Comparison of ENCODE assay signal across 8 mouse cellular contexts in genomic region chr2:10079745-10080309, GRCm38 (mm10). TPM values are rescaled to one million over a fixed set of nuclear protein-coding genes. Genes with fewer than 3 reads are reported as not detected.
DNase-seq lines count a peak whose midpoint lies in the region; ATAC-seq and TF ChIP-seq lines count a peak whose summit lies in the region.

No protein-coding gene starts in this region.

- no peaks in the 10 kb centered on the region for H3K27me3 ChIP-seq in heart, embryonic 14.5 days (ENCODE audit: control insufficient read depth, insufficient read depth, low read length)
- H3K27me3 ChIP-seq in forebrain, embryonic 14.5 days (replicated peaks; ENCODE audit: control insufficient read depth, insufficient read depth, low read length): no peaks in the 10 kb centered on the region
- H3K27me3 ChIP-seq in liver, embryonic 14.5 days (ENCODE audit: control insufficient read depth, insufficient read depth, low read length): no peaks in the 10 kb centered on the region

- no peak for DNase-seq in heart, postnatal 36 days
- no peak for DNase-seq in ES-E14 (ENCODE audit: low read depth, low spot score)
- no peak for DNase-seq in forebrain, embryonic 14.5 days (ENCODE audit: low spot score)
- DNase-seq in liver, embryonic 14.5 days (ENCODE audit: low read depth in 3 of 3, low spot score in 3 of 3): peak in 1 of 3 experiments; percentile 39
- DNase-seq in adrenal gland, adult (ENCODE audit: inconsistent age in 2 of 2, low spot score in 1 of 2): no peak
- no peak for DNase-seq in layer of hippocampus, adult 8-10 months (ENCODE audit: low spot score in 2 of 2)
- DNase-seq in yolk sac, embryonic 10.5 days (ENCODE audit: low spot score): no peak

- peak overlapping the region; percentile 76 to 86 for H3K4me3 ChIP-seq in heart, embryonic 14.5 days (ENCODE audit: control insufficient read depth in 1 of 2, insufficient read depth in 1 of 2, low read depth in 1 of 2, low read length in 2 of 2)
- H3K4me3 ChIP-seq in ES-E14 (ENCODE audit: insufficient read depth in 1 of 2, low read depth in 1 of 2, low read length in 2 of 2, poor library complexity in 1 of 2, severe bottlenecking in 1 of 2): peak overlapping the region; percentile 81 to 92
- peak overlapping the region; percentile 95 for H3K4me3 ChIP-seq in forebrain, embryonic 14.5 days (ENCODE audit: low read depth, low read length)
- peak overlapping the region; percentile 75 to 85 for H3K4me3 ChIP-seq in liver, embryonic 14.5 days (ENCODE audit: insufficient read depth in 1 of 2, low read depth in 2 of 2, low read length in 2 of 2)

- no peak for TF ChIP-seq CTCF in liver, embryonic 14.5 days (IDR thresholded peaks at IDR 0.05; ENCODE audit: low read depth)

- ATAC-seq in heart, embryonic 14.5 days (ENCODE audit: insufficient number of reproducible peaks, insufficient read depth, low FRiP score, low read depth): peak; percentile 33; the same call in 1 of the 2 replicates
- ATAC-seq in forebrain, embryonic 14.5 days: no peak
- ATAC-seq in liver, embryonic 14.5 days (ENCODE audit: insufficient read depth): peak; percentile 40

- intact Hi-C loops in heart, postnatal 36 days (cut with DNase I): loop anchor here (2.0 kb wide), 1 partner anchor 31 kb away; the partner anchor contains the start of gene Taf3

- H3K36me3 ChIP-seq in heart, embryonic 14.5 days (ENCODE audit: control insufficient read depth, insufficient read depth, low read length): peaks cover 13% of the 10 kb centered on the region
- H3K36me3 ChIP-seq in ES-E14 (ENCODE audit: control insufficient read depth, insufficient read depth, low read length, poor library complexity, severe bottlenecking): peaks cover 5% of the 10 kb centered on the region; the same call in 1 of the 2 replicates
- H3K36me3 ChIP-seq in forebrain, embryonic 14.5 days (ENCODE audit: control insufficient read depth, insufficient read depth, low read length): no peaks in the 10 kb centered on the region; the same call in 1 of the 2 replicates
- H3K36me3 ChIP-seq in liver, embryonic 14.5 days (replicated peaks; ENCODE audit: control insufficient read depth, insufficient read depth, low read depth): no peaks in the 10 kb centered on the region; the same call in 1 of the 2 replicates

- peak overlapping the region; percentile 99 for H3K9ac ChIP-seq in heart, embryonic 14.5 days (ENCODE audit: low read length)
- peak overlapping the region; percentile 93 for H3K9ac ChIP-seq in ES-E14 (ENCODE audit: insufficient read depth, low read depth, low read length, poor library complexity, severe bottlenecking)
- peak overlapping the region; percentile 98 for H3K9ac ChIP-seq in forebrain, embryonic 14.5 days (ENCODE audit: low read length)
- peak overlapping the region; percentile 92 for H3K9ac ChIP-seq in liver, embryonic 14.5 days (replicated peaks)

- in situ Hi-C loops in ES-E14 (cut with MboI; ENCODE audit: low sequenced_read_pairs in 2 of 2, unreplicated experiment in 2 of 2): no loop called here

- H3K4me1 ChIP-seq in heart, embryonic 14.5 days (ENCODE audit: control insufficient read depth in 2 of 2, insufficient read depth in 2 of 2, low read length in 2 of 2): peaks cover 7 to 40% of the 10 kb centered on the region in 2 experiments
- H3K4me1 ChIP-seq in ES-E14 (ENCODE audit: control insufficient read depth in 2 of 2, insufficient read depth in 2 of 2, low read length in 2 of 2, poor library complexity in 1 of 2): peaks cover 5 to 22% of the 10 kb centered on the region in 2 experiments; a peak in 3 of 4 replicates
- peaks cover 18% of the 10 kb centered on the region for H3K4me1 ChIP-seq in forebrain, embryonic 14.5 days (ENCODE audit: control insufficient read depth, insufficient read depth, low read length)
- peaks cover 13 to 24% of the 10 kb centered on the region in 2 experiments for H3K4me1 ChIP-seq in liver, embryonic 14.5 days (replicated peaks; ENCODE audit: control insufficient read depth in 2 of 2, insufficient read depth in 2 of 2, low read length in 1 of 2)

- H3K4me2 ChIP-seq in heart, embryonic 14.5 days (ENCODE audit: low read length): peak overlapping the region; percentile 81
- H3K4me2 ChIP-seq in forebrain, embryonic 14.5 days (ENCODE audit: low read length): peak overlapping the region; percentile 78
- H3K4me2 ChIP-seq in liver, embryonic 14.5 days (ENCODE audit: low read depth): peak overlapping the region; percentile 87

- H3K27ac ChIP-seq in heart, embryonic 14.5 days (replicated peaks in 1 of 2; ENCODE audit: control insufficient read depth in 1 of 2, insufficient read depth in 1 of 2, low read depth in 2 of 2, low read length in 2 of 2): peak overlapping the region; percentile 93 to 95
- peak overlapping the region; percentile 61 for H3K27ac ChIP-seq in ES-E14 (ENCODE audit: insufficient read depth, low read depth, low read length, poor library complexity, severe bottlenecking)
- peak overlapping the region; percentile 88 for H3K27ac ChIP-seq in forebrain, embryonic 14.5 days (ENCODE audit: low read depth, low read length)
- H3K27ac ChIP-seq in liver, embryonic 14.5 days: peak overlapping the region; percentile 51

- under 1% methylated on average over 28 of the region's 28 CpGs for WGBS in heart, embryonic 14.5 days
- under 1% methylated on average over 28 of the region's 28 CpGs for WGBS in forebrain, embryonic 14.5 days
- WGBS in liver, embryonic 14.5 days (ENCODE audit: insufficient replicate concordance): under 1% methylated on average over 28 of the region's 28 CpGs

- H3K9me3 ChIP-seq in heart, embryonic 14.5 days (ENCODE audit: control insufficient read depth, low read length): no peaks in the 10 kb centered on the region
- H3K9me3 ChIP-seq in ES-E14 (ENCODE audit: control insufficient read depth, insufficient read depth, low read depth, low read length): no peaks in the 10 kb centered on the region
- no peaks in the 10 kb centered on the region for H3K9me3 ChIP-seq in forebrain, embryonic 14.5 days (replicated peaks; ENCODE audit: control insufficient read depth, low read length)
- H3K9me3 ChIP-seq in liver, embryonic 14.5 days (ENCODE audit: control insufficient read depth, low read length): no peaks in the 10 kb centered on the region

- TF ChIP-seq EP300 in liver, embryonic 14.5 days (IDR thresholded peaks at IDR 0.05; ENCODE audit: low read depth): no peak

TF ChIP-seq in ES-E14, 5 proteins besides CTCF, POLR2A, EP300 and RAD21:
- TF ChIP-seq ZC3H11A (IDR thresholded peaks at IDR 0.05; ENCODE audit: borderline replicate concordance, low read depth, low read length) (no peak), HCFC1 (IDR thresholded peaks at IDR 0.05; ENCODE audit: borderline replicate concordance, insufficient read depth, low read length) (no peak), CHD2 (IDR thresholded peaks at IDR 0.05; ENCODE audit: low read depth, low read length) (0 out of 2 replicates have a peak, but pooled peaks have one; percentile 23)

RNA-seq across cellular contexts. Expression of gene Atp5c1, which starts 0.5 kb away (rescaled TPM):
- polyA plus RNA-seq in heart, embryonic 14.5 days (2014; fragmentation: Nextera tagmentation; extraction: Ambion mirVana): 1,497 and 1,517 TPM in 2 replicates
- total RNA-seq in heart, postnatal 36 days (2021): 1,000 to 10,000 TPM; 1,521 to 1,571 TPM
- 285 and 386 TPM in 2 replicates for total RNA-seq in ES-E14 (2012; rRNA removed)
- 639 and 699 TPM in 2 replicates for polyA plus RNA-seq in forebrain, embryonic 14.5 days (2014; fragmentation: Nextera tagmentation; extraction: Ambion mirVana)
- 147 and 186 TPM in 2 replicates for polyA plus RNA-seq in liver, embryonic 14.5 days (2012; rRNA removed)
- polyA plus RNA-seq in liver, embryonic 14.5 days (2014; fragmentation: Nextera tagmentation; extraction: Ambion mirVana): 390 and 409 TPM in 2 replicates
- 100 to 1,000 TPM; 236 to 253 (median 249) TPM for total RNA-seq in layer of hippocampus, adult 8-10 months (2022)

RNA-seq across cellular contexts. Expression of gene Kin, which starts 0.6 kb away (rescaled TPM):
- polyA plus RNA-seq in heart, embryonic 14.5 days (2014; fragmentation: Nextera tagmentation; extraction: Ambion mirVana): 17.8 and 18.5 TPM in 2 replicates
- total RNA-seq in heart, postnatal 36 days (2021): 1 to 10 TPM; 7.6 to 9.2 TPM
- 11.4 and 18.9 TPM in 2 replicates for total RNA-seq in ES-E14 (2012; rRNA removed)
- polyA plus RNA-seq in forebrain, embryonic 14.5 days (2014; fragmentation: Nextera tagmentation; extraction: Ambion mirVana): 36.7 and 39.5 TPM in 2 replicates
- 3.8 and 8.7 TPM in 2 replicates for polyA plus RNA-seq in liver, embryonic 14.5 days (2012; rRNA removed)
- polyA plus RNA-seq in liver, embryonic 14.5 days (2014; fragmentation: Nextera tagmentation; extraction: Ambion mirVana): 14.2 and 14.6 TPM in 2 replicates
- 10 to 100 TPM; 11.4 to 14.1 (median 13.4) TPM for total RNA-seq in layer of hippocampus, adult 8-10 months (2022)

RNA-seq across cellular contexts. Expression of gene Taf3, which starts 31.4 kb away (rescaled TPM):
- polyA plus RNA-seq in heart, embryonic 14.5 days (2014; fragmentation: Nextera tagmentation; extraction: Ambion mirVana): 8.2 and 9.4 TPM in 2 replicates
- 1 to 10 TPM; 7.5 to 9.2 TPM for total RNA-seq in heart, postnatal 36 days (2021)
- total RNA-seq in ES-E14 (2012; rRNA removed): 7.2 and 7.8 TPM in 2 replicates
- polyA plus RNA-seq in forebrain, embryonic 14.5 days (2014; fragmentation: Nextera tagmentation; extraction: Ambion mirVana): 10.9 and 13.2 TPM in 2 replicates
- polyA plus RNA-seq in liver, embryonic 14.5 days (2012; rRNA removed): 3.2 and 4.7 TPM in 2 replicates
- polyA plus RNA-seq in liver, embryonic 14.5 days (2014; fragmentation: Nextera tagmentation; extraction: Ambion mirVana): 5.0 and 6.7 TPM in 2 replicates
- 10 to 100 TPM; 13.1 to 16.2 (median 14.9) TPM for total RNA-seq in layer of hippocampus, adult 8-10 months (2022)

RNA-seq across cellular contexts. Expression of gene Itih2, which starts 51.4 kb away (rescaled TPM):
- polyA plus RNA-seq in heart, embryonic 14.5 days (2014; fragmentation: Nextera tagmentation; extraction: Ambion mirVana): 0.20 and 0.28 TPM in 2 replicates
- total RNA-seq in heart, postnatal 36 days (2021): under 1 TPM; 0.22 to 0.64 TPM
- total RNA-seq in ES-E14 (2012; rRNA removed): not detected in 2 replicates
- polyA plus RNA-seq in forebrain, embryonic 14.5 days (2014; fragmentation: Nextera tagmentation; extraction: Ambion mirVana): 1.4 and 3.0 TPM in 2 replicates
- polyA plus RNA-seq in liver, embryonic 14.5 days (2012; rRNA removed): 236 and 321 TPM in 2 replicates
- 260 and 296 TPM in 2 replicates for polyA plus RNA-seq in liver, embryonic 14.5 days (2014; fragmentation: Nextera tagmentation; extraction: Ambion mirVana)
- 1 to 10 TPM; 1.6 to 2.7 (median 2.1) TPM for total RNA-seq in layer of hippocampus, adult 8-10 months (2022)
